Mouse (Mus musculus) midbrain, embryonic 15.5 days (tissue): ENCODE data around the gene 4933412E24Rik. TPM values are rescaled to one million over a fixed set of nuclear protein-coding genes. Genes with fewer than 3 reads are reported as not detected.

ENCODE experiments used
- ATAC-seq: fragments of 200-750 bp; cut with Nextera tagmentation; replicated peaks from 2 replicates; pipeline ENCODE4 v1.8.0; 2017; ENCODE audit warnings: moderate TSS enrichment
- H3K27ac ChIP-seq: fragments of 300-500 bp; sonication (generic); 2 replicates; pipeline ENCODE4 v1.5.1; 2015; ENCODE audit warnings: mild to moderate bottlenecking, inconsistent platforms
- H3K27me3 ChIP-seq: fragments of 300-500 bp; sonication (generic); replicated peaks from 2 replicates; pipeline ENCODE4 v1.6.1; 2015; ENCODE audit warnings: inconsistent platforms
- H3K36me3 ChIP-seq: fragments of 300-500 bp; sonication (generic); replicated peaks from 2 replicates; pipeline ENCODE4 v1.6.1; 2015; ENCODE audit warnings: inconsistent platforms
- H3K4me1 ChIP-seq: fragments of 300-500 bp; sonication (generic); 2 replicates; pipeline ENCODE4 v1.6.1; 2015; ENCODE audit warnings: inconsistent platforms
- H3K4me2 ChIP-seq: fragments of 300-500 bp; sonication (generic); 2 replicates; pipeline ENCODE4 v1.6.1; 2015; ENCODE audit warnings: inconsistent platforms, mild to moderate bottlenecking, moderate library complexity
- H3K4me3 ChIP-seq: fragments of 300-500 bp; sonication (generic); 2 replicates; pipeline ENCODE4 v1.5.1; 2015; ENCODE audit warnings: mild to moderate bottlenecking, inconsistent platforms
- H3K9ac ChIP-seq: fragments of 300-500 bp; sonication (generic); 2 replicates; pipeline ENCODE4 v1.6.1; 2015; ENCODE audit warnings: mild to moderate bottlenecking, inconsistent platforms
- H3K9me3 ChIP-seq: fragments of 300-500 bp; sonication (generic); 2 replicates; pipeline ENCODE4 v1.6.1; 2016; ENCODE audit warnings: inconsistent platforms
- WGBS: fragments of 180-500 bp; shearing (Covaris S2); methylation state at CpG from one replicate; pipeline ENCODE4 v1.1.7; 2015; ENCODE audit warnings: mixed read lengths; 5-methylcytosine and 5-hydroxymethylcytosine counted together
- polyA plus RNA-seq: library from polyadenylated mRNA; unstranded; fragments of >200 nt; fragmentation: Nextera tagmentation; extraction: Ambion mirVana; gene quantifications from 2 replicates; pipeline ENCODE4 v1.2.1, GENCODE M21; 2015

The 4933412E24Rik gene
- polyA plus RNA-seq: not detected in 2 replicates

GRCm38 (mm10) chr15:60016513-60016912, at the start of gene 4933412E24Rik:
Gene 4933412E24Rik (minus strand): TSS chr15:60016613.
- no peaks in the 10 kb centered on the region for H3K36me3 ChIP-seq
- 94% methylated on average over 7 of the region's 7 CpGs for WGBS

GRCm38 (mm10) chr15:60030728-60031127, 14.3 kb upstream of the 4933412E24Rik start:
- no peaks in the 10 kb centered on the region for H3K27me3 ChIP-seq
- no peaks in the 10 kb centered on the region for H3K4me1 ChIP-seq
- no peaks in the 10 kb centered on the region for H3K36me3 ChIP-seq
- H3K9ac ChIP-seq: no peak overlapping the region
- WGBS: 73% methylated on average over 3 of the region's 3 CpGs
- ATAC-seq: no peak
- no peak overlapping the region for H3K4me2 ChIP-seq
- no peak overlapping the region for H3K4me3 ChIP-seq
- H3K9me3 ChIP-seq: no peaks in the 10 kb centered on the region
- no peak overlapping the region for H3K27ac ChIP-seq

More at GRCm38 (mm10) chr15:60016513-60016912, at the start of gene 4933412E24Rik:
- H3K4me1 ChIP-seq: no peaks in the 10 kb centered on the region
- H3K9me3 ChIP-seq: no peaks in the 10 kb centered on the region
- H3K9ac ChIP-seq: no peak within 1 kb of the TSS
- H3K27ac ChIP-seq: no peak within 1 kb of the TSS
- H3K4me2 ChIP-seq: no peak within 1 kb of the TSS
- no peak within 1 kb of the TSS for H3K4me3 ChIP-seq
- no peak for ATAC-seq
- no peaks in the 10 kb centered on the region for H3K27me3 ChIP-seq

- Histone ChIP-seq H3K27me3 (no peaks in the 10 kb centered on the region), H3K4me2 (no peak overlapping the region), H3K27ac (no peak overlapping the region), H3K9me3 (no peaks in the 10 kb centered on the region), H3K4me1 (no peaks in the 10 kb centered on the region), H3K4me3 (no peak overlapping the region), H3K9ac (no peak overlapping the region), H3K36me3 (no peaks in the 10 kb centered on the region)
- WGBS: 51% methylated on average over 3 of the region's 3 CpGs
- no peak for ATAC-seq
Observed at GRCm38 (mm10) chr15:60021256-60021655, 4.8 kb upstream of the 4933412E24Rik start.

- H3K9ac ChIP-seq: no peak overlapping the region
- H3K27me3 ChIP-seq: no peaks in the 10 kb centered on the region
- no peak overlapping the region for H3K4me2 ChIP-seq
- H3K9me3 ChIP-seq: no peaks in the 10 kb centered on the region
- no peak overlapping the region for H3K4me3 ChIP-seq
- H3K27ac ChIP-seq: no peak overlapping the region
- no peaks in the 10 kb centered on the region for H3K4me1 ChIP-seq
- no peak for ATAC-seq
- no peaks in the 10 kb centered on the region for H3K36me3 ChIP-seq
- 93% methylated on average over 4 of the region's 4 CpGs for WGBS
Observed at GRCm38 (mm10) chr15:60010199-60010598, 6.2 kb downstream of the 4933412E24Rik start.

GRCm38 (mm10) chr15:60009610-60010009, 6.8 kb downstream of the 4933412E24Rik start:
- H3K27me3 ChIP-seq: no peaks in the 10 kb centered on the region
- H3K27ac ChIP-seq: no peak overlapping the region
- no peak for ATAC-seq
- 91% methylated on average over 3 of the region's 3 CpGs for WGBS
- H3K4me3 ChIP-seq: no peak overlapping the region
- no peaks in the 10 kb centered on the region for H3K4me1 ChIP-seq
- no peak overlapping the region for H3K4me2 ChIP-seq
- H3K36me3 ChIP-seq: no peaks in the 10 kb centered on the region
- no peak overlapping the region for H3K9ac ChIP-seq
- H3K9me3 ChIP-seq: no peaks in the 10 kb centered on the region

- H3K4me3 ChIP-seq: no peak overlapping the region
- H3K36me3 ChIP-seq: no peaks in the 10 kb centered on the region
- H3K27me3 ChIP-seq: no peaks in the 10 kb centered on the region
- no peak overlapping the region for H3K9ac ChIP-seq
- H3K4me2 ChIP-seq: no peak overlapping the region
- H3K27ac ChIP-seq: no peak overlapping the region
- no peaks in the 10 kb centered on the region for H3K4me1 ChIP-seq
- H3K9me3 ChIP-seq: no peaks in the 10 kb centered on the region
- 24% methylated on average over 4 of the region's 4 CpGs for WGBS
- no peak for ATAC-seq
Observed at GRCm38 (mm10) chr15:59983777-59984176, 32.6 kb downstream of the 4933412E24Rik start.

GRCm38 (mm10) chr15:59975310-59975709, 41.1 kb downstream of the 4933412E24Rik start:
- ATAC-seq: 0 out of 2 replicates have a peak, but pooled peaks have one; percentile 20
- 46% methylated on average over 3 of the region's 3 CpGs for WGBS
- Histone ChIP-seq H3K27ac (no peak overlapping the region), H3K4me2 (no peak overlapping the region), H3K4me3 (no peak overlapping the region), H3K36me3 (no peaks in the 10 kb centered on the region), H3K4me1 (no peaks in the 10 kb centered on the region), H3K9ac (no peak overlapping the region), H3K27me3 (no peaks in the 10 kb centered on the region), H3K9me3 (no peaks in the 10 kb centered on the region)

- no peak overlapping the region for H3K27ac ChIP-seq
- 76% methylated on average over 5 of the region's 5 CpGs for WGBS
Observed at GRCm38 (mm10) chr15:59974584-59974983, 41.8 kb downstream of the 4933412E24Rik start.

GRCm38 (mm10) chr15:59973651-59974519, 42.5 kb downstream of the 4933412E24Rik start:
- Histone ChIP-seq H3K27ac (no peak overlapping the region), H3K9ac (no peak overlapping the region), H3K4me3 (no peak overlapping the region), H3K4me1 (no peaks in the 10 kb centered on the region), H3K9me3 (no peaks in the 10 kb centered on the region), H3K36me3 (no peaks in the 10 kb centered on the region), H3K4me2 (no peak overlapping the region), H3K27me3 (no peaks in the 10 kb centered on the region)
- 76% methylated on average over 7 of the region's 7 CpGs for WGBS
- ATAC-seq: no peak

More at GRCm38 (mm10) chr15:59974584-59974983, 41.8 kb downstream of the 4933412E24Rik start:
- Histone ChIP-seq H3K4me1 (no peaks in the 10 kb centered on the region), H3K9ac (no peak overlapping the region), H3K36me3 (no peaks in the 10 kb centered on the region), H3K4me2 (no peak overlapping the region), H3K4me3 (no peak overlapping the region), H3K9me3 (no peaks in the 10 kb centered on the region), H3K27me3 (no peaks in the 10 kb centered on the region)
- no peak for ATAC-seq
